Mouse (Mus musculus): ENCODE data around the gene Rara.

- TF ChIP-seq POLR2A (IDR thresholded peaks at IDR 0.05; ENCODE audit: control insufficient read depth in 1 of 2, insufficient read depth in 1 of 2, low read depth in 1 of 2, low read length in 2 of 2, poor library complexity in 1 of 2) (no peak), EP300 (IDR thresholded peaks at IDR 0.05; ENCODE audit: low read depth in 1 of 2, low read length in 2 of 2) (no peak), CHD2 (IDR thresholded peaks at IDR 0.05; ENCODE audit: low read length) (no peak), CTCF (IDR thresholded peaks at IDR 0.05 in 2 of 3, conservative IDR thresholded peaks at IDR 0.05 in 1 of 3; ENCODE audit: control insufficient read depth in 1 of 3, insufficient read depth in 1 of 3, low read depth in 2 of 3, low read length in 3 of 3, poor library complexity in 1 of 3, severe bottlenecking in 1 of 3) (no peak), ZNF384 (IDR thresholded peaks at IDR 0.05; ENCODE audit: low read depth, low read length) (no peak), TBP (IDR thresholded peaks at IDR 0.05; ENCODE audit: low read depth, low read length) (no peak)
Observed at GRCm38 (mm10) chr11:98956340-98956739, 28.7 kb downstream of the Rara start.
